Mouse (Mus musculus) intestine, embryonic 15.5 days (tissue): Measurements from ENCODE around the gene Rpl9. TPM values are rescaled to one million over a fixed set of nuclear protein-coding genes. Genes with fewer than 3 reads are reported as not detected.

Source experiments
- ATAC-seq: fragments of 200-750 bp; cut with Nextera tagmentation; 2 replicates; pipeline ENCODE4 v1.8.0; 2017; ENCODE audit warnings: moderate TSS enrichment, moderate library complexity
- H3K27ac ChIP-seq: fragments of 300-500 bp; sonication (generic); 2 replicates; pipeline ENCODE4 v1.5.1; 2015; ENCODE audit warnings: mild to moderate bottlenecking, inconsistent platforms
- H3K27me3 ChIP-seq: fragments of 300-500 bp; sonication (generic); replicated peaks from 2 replicates; pipeline ENCODE4 v1.6.1; 2015; ENCODE audit warnings: inconsistent platforms
- H3K36me3 ChIP-seq: fragments of 300-500 bp; sonication (generic); 2 replicates; pipeline ENCODE4 v1.6.1; 2015; ENCODE audit warnings: inconsistent platforms
- H3K4me1 ChIP-seq: fragments of 300-500 bp; sonication (generic); replicated peaks from 2 replicates; pipeline ENCODE4 v1.6.1; 2015; ENCODE audit warnings: inconsistent platforms
- H3K4me2 ChIP-seq: fragments of 300-500 bp; sonication (generic); replicated peaks from 2 replicates; pipeline ENCODE4 v1.6.1; 2015; ENCODE audit warnings: mild to moderate bottlenecking, inconsistent platforms
- H3K4me3 ChIP-seq: fragments of 300-500 bp; sonication (generic); replicated peaks from 2 replicates; pipeline ENCODE4 v1.5.1; 2015; ENCODE audit warnings: inconsistent platforms
- H3K9ac ChIP-seq: fragments of 300-500 bp; sonication (generic); 2 replicates; pipeline ENCODE4 v1.6.1; 2015; ENCODE audit warnings: inconsistent platforms
- H3K9me3 ChIP-seq: fragments of 300-500 bp; sonication (generic); 2 replicates; pipeline ENCODE4 v1.6.1; 2016; ENCODE audit warnings: inconsistent platforms
- WGBS: fragments of 180-500 bp; shearing (Covaris S2); methylation state at CpG from one replicate; pipeline ENCODE4 v1.1.7; 2015; 5-methylcytosine and 5-hydroxymethylcytosine counted together
- polyA plus RNA-seq: library from polyadenylated mRNA; unstranded; fragments of >200 nt; fragmentation: Nextera tagmentation; extraction: Ambion mirVana; gene quantifications from 2 replicates; pipeline ENCODE4 v1.2.1, GENCODE M21; 2015

Gene Rpl9
- polyA plus RNA-seq, 1 experiment from 2014 or later, result 1,026 TPM

GRCm38 (mm10) chr5:65356851-65357250, 34.4 kb downstream of the Rpl9 start:
- H3K27ac ChIP-seq, result no peak overlapping the region
- no peaks in the 10 kb centered on the region for H3K4me1 ChIP-seq
- no peaks in the 10 kb centered on the region for H3K27me3 ChIP-seq
- peak; percentile 91 for ATAC-seq
- H3K9me3 ChIP-seq, result no peaks in the 10 kb centered on the region
- no peaks in the 10 kb centered on the region for H3K36me3 ChIP-seq
- 76% methylated on average over 6 of the region's 6 CpGs for WGBS
- H3K9ac ChIP-seq, result no peak overlapping the region
- H3K4me2 ChIP-seq, result no peak overlapping the region
- no peak overlapping the region for H3K4me3 ChIP-seq

GRCm38 (mm10) chr5:65354985-65355384, 36.3 kb downstream of the Rpl9 start:
- no peak overlapping the region for H3K4me3 ChIP-seq
- H3K9me3 ChIP-seq, result no peaks in the 10 kb centered on the region
- H3K4me2 ChIP-seq, result no peak overlapping the region
- H3K4me1 ChIP-seq, result no peaks in the 10 kb centered on the region
- H3K36me3 ChIP-seq, result no peaks in the 10 kb centered on the region
- WGBS, result 81% methylated on average over 5 of the region's 5 CpGs
- ATAC-seq, result no peak
- H3K27ac ChIP-seq, result no peak overlapping the region
- H3K27me3 ChIP-seq, result no peaks in the 10 kb centered on the region
- no peak overlapping the region for H3K9ac ChIP-seq

DNA sequence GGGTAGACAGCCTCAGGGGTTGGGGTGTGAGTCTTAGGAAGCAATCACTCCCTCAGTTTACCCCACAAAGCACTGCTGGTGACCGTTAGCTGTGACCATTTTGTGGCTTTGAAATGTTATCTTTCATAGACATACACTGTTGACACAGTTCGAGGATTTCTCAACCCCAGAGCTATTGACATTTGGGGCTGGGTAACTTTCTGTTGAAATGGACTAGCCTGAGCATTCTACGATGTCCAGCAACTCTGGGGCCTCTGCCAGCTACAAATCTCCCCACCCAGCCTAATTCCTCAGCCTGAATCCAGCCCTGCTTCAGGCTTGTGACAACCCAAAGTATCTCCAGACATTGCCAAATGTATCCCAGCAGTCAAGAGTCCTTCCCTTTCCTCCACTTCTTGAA, 37.1 kb downstream of the Rpl9 start:
- H3K9me3 ChIP-seq, result no peaks in the 10 kb centered on the region
- no peak overlapping the region for H3K4me2 ChIP-seq
- H3K4me1 ChIP-seq, result no peaks in the 10 kb centered on the region
- H3K27me3 ChIP-seq, result no peaks in the 10 kb centered on the region
- no peaks in the 10 kb centered on the region for H3K36me3 ChIP-seq
- H3K9ac ChIP-seq, result no peak overlapping the region
- no peak for ATAC-seq
- no peak overlapping the region for H3K4me3 ChIP-seq
- H3K27ac ChIP-seq, result no peak overlapping the region
- 66% methylated on average over 3 of the region's 3 CpGs for WGBS

GRCm38 (mm10) chr5:65350508-65350907, 40.7 kb downstream of the Rpl9 start:
- WGBS, result 64% methylated on average over 10 of the region's 10 CpGs
- H3K4me3 ChIP-seq, result no peak overlapping the region

DNA sequence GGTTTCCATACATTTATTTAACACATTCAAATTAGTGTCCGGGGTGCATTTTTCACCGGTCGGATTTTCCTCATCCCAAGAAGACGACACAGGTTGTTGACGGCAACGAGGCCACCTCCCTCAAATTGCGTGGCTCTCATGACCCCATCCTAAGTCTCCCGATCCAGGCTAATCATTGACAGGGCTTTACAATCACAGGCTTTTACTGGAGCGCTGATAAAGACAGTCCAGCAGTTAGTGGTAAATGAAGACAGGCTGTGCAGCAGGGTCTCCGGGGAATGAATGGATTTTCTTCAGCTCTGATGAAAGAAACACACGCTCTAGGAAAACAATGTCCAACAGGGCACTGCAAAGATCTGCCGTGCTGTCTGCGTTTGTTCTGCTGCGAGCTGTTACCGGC, 43.1 kb downstream of the Rpl9 start, which contains the start of gene Klb:
Gene Klb (plus strand): TSS at position 147 of the 400 bp plus-strand sequence.
- Histone ChIP-seq H3K4me1 (no peaks in the 10 kb centered on the region), H3K36me3 (no peaks in the 10 kb centered on the region), H3K9me3 (no peaks in the 10 kb centered on the region), H3K9ac (peak within 1 kb of the TSS; percentile 15; the same call in 1 of the 2 replicates), H3K4me2 (peak within 1 kb of the TSS; percentile 56), H3K27me3 (no peaks in the 10 kb centered on the region), H3K4me3 (peak within 1 kb of the TSS; percentile 32), H3K27ac (no peak within 1 kb of the TSS)
- WGBS, result 50% methylated on average over 15 of the region's 15 CpGs
- peak; percentile 88 for ATAC-seq

More at GRCm38 (mm10) chr5:65350508-65350907, 40.7 kb downstream of the Rpl9 start:
- H3K9me3 ChIP-seq, result no peaks in the 10 kb centered on the region
- H3K27ac ChIP-seq, result no peak overlapping the region
- no peaks in the 10 kb centered on the region for H3K4me1 ChIP-seq
- no peaks in the 10 kb centered on the region for H3K36me3 ChIP-seq
- no peak for ATAC-seq
- 0 out of 2 replicates have a peak overlapping the region, but pooled peaks have one; percentile 6 for H3K4me2 ChIP-seq
- no peak overlapping the region for H3K9ac ChIP-seq
- H3K27me3 ChIP-seq, result no peaks in the 10 kb centered on the region

- no peak overlapping the region for H3K27ac ChIP-seq
- 18% methylated on average over 4 of the region's 4 CpGs for WGBS
- no peaks in the 10 kb centered on the region for H3K4me1 ChIP-seq
- H3K4me2 ChIP-seq, result no peak overlapping the region
- no peak overlapping the region for H3K4me3 ChIP-seq
- no peaks in the 10 kb centered on the region for H3K36me3 ChIP-seq
- no peaks in the 10 kb centered on the region for H3K9me3 ChIP-seq
- no peaks in the 10 kb centered on the region for H3K27me3 ChIP-seq
- ATAC-seq, result no peak
- H3K9ac ChIP-seq, result no peak overlapping the region
These were observed 51.1 kb downstream of the Rpl9 start for GRCm38 (mm10) chr5:65340167-65340566.

GRCm38 (mm10) chr5:65338394-65338793, 52.9 kb downstream of the Rpl9 start:
- H3K4me2 ChIP-seq, result no peak overlapping the region
- 81% methylated on average over 6 of the region's 6 CpGs for WGBS

More at GRCm38 (mm10) chr5:65338394-65338793, 52.9 kb downstream of the Rpl9 start:
- H3K4me1 ChIP-seq, result 0 out of 2 replicates have a peak, but pooled peaks cover 3% of the 10 kb centered on the region
- H3K27me3 ChIP-seq, result no peaks in the 10 kb centered on the region
- H3K4me3 ChIP-seq, result no peak overlapping the region
- H3K9me3 ChIP-seq, result no peaks in the 10 kb centered on the region
- no peak for ATAC-seq
- H3K36me3 ChIP-seq, result no peaks in the 10 kb centered on the region
- H3K9ac ChIP-seq, result no peak overlapping the region
- H3K27ac ChIP-seq, result no peak overlapping the region

Other genes with a start within 250 kb of the Rpl9 start
- 4.8 and 4.9 TPM in 2 replicates for gene Wdr19, start 191.7 kb downstream of the Rpl9 start, polyA plus RNA-seq
- 67.0 and 91.5 TPM in 2 replicates for gene Rfc1, start 55.8 kb downstream of the Rpl9 start, polyA plus RNA-seq
- 1.7 and 2.6 TPM in 2 replicates for gene Klb, start 43.1 kb downstream of the Rpl9 start, polyA plus RNA-seq
- 51.8 and 58.1 TPM in 2 replicates for gene Lias, start 53 bp upstream of the Rpl9 start, polyA plus RNA-seq
- 195 and 200 TPM in 2 replicates for gene Ugdh, start 44.5 kb upstream of the Rpl9 start, polyA plus RNA-seq
- gene Gm43552, start 101.4 kb upstream of the Rpl9 start, polyA plus RNA-seq, result not detected in 2 replicates
- gene Smim14, start 145.7 kb upstream of the Rpl9 start, polyA plus RNA-seq, result 115 and 124 TPM in 2 replicates
- 150 and 155 TPM in 2 replicates for gene Ube2k, start 145.8 kb upstream of the Rpl9 start, polyA plus RNA-seq